Mouse (Mus musculus) myocyte (in vitro differentiated cells): ENCODE data around the gene Gtf2b.

Experiments
- CEBPB ChIP-seq: IDR thresholded peaks from 2 replicates; pipeline ENCODE4 v1.6.1; 2011; ENCODE audit warnings: mild to moderate bottlenecking, moderate library complexity; ENCODE audit not compliant: poor library complexity, insufficient read depth, severe bottlenecking
- E2F4 ChIP-seq: IDR thresholded peaks from one replicate; pipeline ENCODE4 v1.6.1; 2011; ENCODE audit warnings: mild to moderate bottlenecking, control low read depth, moderate library complexity; ENCODE audit not compliant: insufficient read depth
- MAX ChIP-seq: IDR thresholded peaks from one replicate; pipeline ENCODE4 v1.6.1; 2011; ENCODE audit warnings: low read depth, mild to moderate bottlenecking, control low read depth
- POLR2A ChIP-seq: IDR thresholded peaks from one replicate; pipeline ENCODE4 v1.6.1; 2011; ENCODE audit warnings: low read depth, mild to moderate bottlenecking, control low read depth, moderate library complexity; ENCODE audit not compliant: insufficient read length
- REST ChIP-seq: IDR thresholded peaks from one replicate; pipeline ENCODE4 v1.6.1; 2011; ENCODE audit warnings: mild to moderate bottlenecking, control low read depth, moderate library complexity; ENCODE audit not compliant: insufficient read depth, insufficient read length
- USF1 ChIP-seq: IDR thresholded peaks from one replicate; pipeline ENCODE4 v1.6.1; 2011; ENCODE audit warnings: low read depth, mild to moderate bottlenecking, control low read depth, moderate library complexity

- TF ChIP-seq E2F4 (no peak), POLR2A (no peak), USF1 (no peak), MAX (no peak), CEBPB (no peak), REST (no peak)
Observed at GRCm38 (mm10) chr3:142743973-142744898, 20.6 kb upstream of the Gtf2b start.
